Mouse (Mus musculus): Measurements from ENCODE around the gene Gm28035. TPM values are rescaled to one million over a fixed set of nuclear protein-coding genes. Genes with fewer than 3 reads are reported as not detected.

The Gm28035 gene
- polyA plus RNA-seq, 1 experiment: 0.55 TPM

- peaks cover 17% of the 10 kb centered on the region for H3K36me3 ChIP-seq (ENCODE audit: control insufficient read depth, insufficient read depth)
- H3ac ChIP-seq (ENCODE audit: control insufficient read depth, insufficient read length): no peak overlapping the region
- peaks cover 82% of the 10 kb centered on the region for H3K79me2 ChIP-seq (ENCODE audit: control insufficient read depth, insufficient read depth)
- no peak for TF ChIP-seq TCF12 (IDR thresholded peaks at IDR 0.05; ENCODE audit: insufficient read depth, poor library complexity, severe bottlenecking)
- no peak for TF ChIP-seq E2F4 (IDR thresholded peaks at IDR 0.05; ENCODE audit: insufficient read depth)
- TF ChIP-seq POLR2A (IDR thresholded peaks at IDR 0.05; ENCODE audit: insufficient read length, low read depth): no peak
- no peak for TF ChIP-seq REST (IDR thresholded peaks at IDR 0.05; ENCODE audit: insufficient read depth, insufficient read length)
- no peak for TF ChIP-seq MYOD1 (IDR thresholded peaks at IDR 0.05; ENCODE audit: control insufficient read depth in 1 of 3, insufficient read length in 2 of 3, low read depth in 2 of 3)
- TF ChIP-seq MYOG (IDR thresholded peaks at IDR 0.05; ENCODE audit: control insufficient read depth in 1 of 3, insufficient read depth in 1 of 3, insufficient read length in 2 of 3, low read depth in 2 of 3): no peak
- H3K27me3 ChIP-seq (ENCODE audit: control insufficient read depth, insufficient read depth, insufficient read length): no peaks in the 10 kb centered on the region
- no peak overlapping the region for H3K4me2 ChIP-seq (ENCODE audit: low read depth)
- no peak overlapping the region for H3K4me3 ChIP-seq
Measured at GRCm38 (mm10) chr2:30247036-30247435, 6.7 kb downstream of the Gm28035 start.

DNA sequence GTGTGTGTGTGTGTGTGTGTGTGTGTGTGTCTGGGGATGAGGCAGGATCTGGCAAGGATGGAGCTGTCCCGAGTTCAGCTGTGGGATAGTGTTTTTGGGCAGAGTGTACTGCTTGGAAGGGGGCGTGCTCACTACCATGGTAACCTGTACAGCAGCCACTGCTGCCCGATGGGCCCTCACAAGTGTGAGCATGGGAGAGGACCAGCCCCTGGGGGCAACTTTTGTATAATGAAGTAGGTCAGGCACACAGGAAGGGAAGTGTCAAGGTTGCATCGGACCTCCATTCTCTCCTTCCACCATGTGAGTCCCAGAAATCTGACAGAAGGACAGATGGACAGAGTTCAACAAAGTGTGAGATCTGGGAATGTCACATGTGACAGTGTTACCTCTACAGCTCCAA is 7.3 kb downstream of the Gm28035 start:
- H3K4me2 ChIP-seq (ENCODE audit: low read depth): no peak overlapping the region
- no peaks in the 10 kb centered on the region for H3K27me3 ChIP-seq (ENCODE audit: control insufficient read depth, insufficient read depth, insufficient read length)
- H3K4me3 ChIP-seq: no peak overlapping the region
- TF ChIP-seq MAX (IDR thresholded peaks at IDR 0.05; ENCODE audit: low read depth): no peak
- TF ChIP-seq POLR2AphosphoS2 (IDR thresholded peaks at IDR 0.05; ENCODE audit: insufficient read length, low read depth): no peak
- no peak for TF ChIP-seq SRF (IDR thresholded peaks at IDR 0.05; ENCODE audit: control insufficient read depth, insufficient read length, low read depth)
- TF ChIP-seq CEBPB (IDR thresholded peaks at IDR 0.05; ENCODE audit: insufficient read depth, poor library complexity, severe bottlenecking): no peak
- TF ChIP-seq E2F4 (IDR thresholded peaks at IDR 0.05; ENCODE audit: insufficient read depth): no peak
- no peak for TF ChIP-seq MYOD1 (IDR thresholded peaks at IDR 0.05; ENCODE audit: control insufficient read depth in 1 of 3, insufficient read length in 2 of 3, low read depth in 2 of 3)
- TF ChIP-seq TCF3 (IDR thresholded peaks at IDR 0.05; ENCODE audit: insufficient read length, low read depth): no peak
- TF ChIP-seq MYOG (IDR thresholded peaks at IDR 0.05; ENCODE audit: control insufficient read depth in 1 of 3, insufficient read depth in 1 of 3, insufficient read length in 2 of 3, low read depth in 2 of 3): no peak
- no peak for TF ChIP-seq POLR2A (IDR thresholded peaks at IDR 0.05; ENCODE audit: insufficient read length, low read depth)
- no peak for TF ChIP-seq TCF12 (IDR thresholded peaks at IDR 0.05; ENCODE audit: insufficient read depth, poor library complexity, severe bottlenecking)
- no peak for TF ChIP-seq REST (IDR thresholded peaks at IDR 0.05; ENCODE audit: insufficient read depth, insufficient read length)
- no peak for TF ChIP-seq USF1 (IDR thresholded peaks at IDR 0.05; ENCODE audit: low read depth)
- H3K36me3 ChIP-seq (ENCODE audit: control insufficient read depth, insufficient read depth): peaks cover 16% of the 10 kb centered on the region
- no peak overlapping the region for H3ac ChIP-seq (ENCODE audit: control insufficient read depth, insufficient read length)
- H3K79me2 ChIP-seq (ENCODE audit: control insufficient read depth, insufficient read depth): peaks cover 84% of the 10 kb centered on the region

DNA sequence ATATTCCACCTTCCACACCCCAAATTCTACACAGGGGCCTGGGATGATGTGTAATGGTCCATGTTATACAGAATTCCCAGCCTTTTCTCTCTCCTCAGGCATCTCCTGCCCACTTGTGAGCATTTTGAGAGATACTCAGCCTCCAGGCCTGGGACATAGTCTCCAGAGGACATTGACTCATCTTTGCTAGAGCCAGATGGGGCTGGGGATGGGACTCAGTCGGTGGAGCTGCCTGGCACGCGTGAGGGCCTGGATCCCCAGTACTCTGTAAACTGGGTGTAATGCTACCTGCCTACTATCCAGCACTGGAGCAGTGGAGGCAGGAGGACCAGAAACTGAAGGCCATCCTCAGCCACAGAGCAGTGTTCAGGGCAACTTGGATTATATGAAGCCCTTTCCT is 8.8 kb downstream of the Gm28035 start:
- TF ChIP-seq SRF (IDR thresholded peaks at IDR 0.05; ENCODE audit: control insufficient read depth, insufficient read length, low read depth) (no peak), POLR2AphosphoS2 (IDR thresholded peaks at IDR 0.05; ENCODE audit: insufficient read length, low read depth) (no peak), POLR2A (IDR thresholded peaks at IDR 0.05; ENCODE audit: insufficient read length, low read depth) (no peak), TCF3 (IDR thresholded peaks at IDR 0.05; ENCODE audit: insufficient read length, low read depth) (no peak), CEBPB (IDR thresholded peaks at IDR 0.05; ENCODE audit: insufficient read depth, poor library complexity, severe bottlenecking) (no peak), TCF12 (IDR thresholded peaks at IDR 0.05; ENCODE audit: insufficient read depth, poor library complexity, severe bottlenecking) (no peak), MAX (IDR thresholded peaks at IDR 0.05; ENCODE audit: low read depth) (no peak), MYOD1 (IDR thresholded peaks at IDR 0.05; ENCODE audit: control insufficient read depth in 1 of 3, insufficient read length in 2 of 3, low read depth in 2 of 3) (no peak), MYOG (IDR thresholded peaks at IDR 0.05; ENCODE audit: control insufficient read depth in 1 of 3, insufficient read depth in 1 of 3, insufficient read length in 2 of 3, low read depth in 2 of 3) (no peak), E2F4 (IDR thresholded peaks at IDR 0.05; ENCODE audit: insufficient read depth) (no peak), USF1 (IDR thresholded peaks at IDR 0.05; ENCODE audit: low read depth) (no peak), REST (IDR thresholded peaks at IDR 0.05; ENCODE audit: insufficient read depth, insufficient read length) (no peak)
- Histone ChIP-seq H3K36me3 (ENCODE audit: control insufficient read depth, insufficient read depth) (peaks cover 22% of the 10 kb centered on the region), H3K27me3 (ENCODE audit: control insufficient read depth, insufficient read depth, insufficient read length) (no peaks in the 10 kb centered on the region), H3K4me2 (ENCODE audit: low read depth) (no peak overlapping the region), H3ac (ENCODE audit: control insufficient read depth, insufficient read length) (no peak overlapping the region), H3K79me2 (ENCODE audit: control insufficient read depth, insufficient read depth) (peaks cover 86% of the 10 kb centered on the region), H3K4me3 (no peak overlapping the region)

DNA sequence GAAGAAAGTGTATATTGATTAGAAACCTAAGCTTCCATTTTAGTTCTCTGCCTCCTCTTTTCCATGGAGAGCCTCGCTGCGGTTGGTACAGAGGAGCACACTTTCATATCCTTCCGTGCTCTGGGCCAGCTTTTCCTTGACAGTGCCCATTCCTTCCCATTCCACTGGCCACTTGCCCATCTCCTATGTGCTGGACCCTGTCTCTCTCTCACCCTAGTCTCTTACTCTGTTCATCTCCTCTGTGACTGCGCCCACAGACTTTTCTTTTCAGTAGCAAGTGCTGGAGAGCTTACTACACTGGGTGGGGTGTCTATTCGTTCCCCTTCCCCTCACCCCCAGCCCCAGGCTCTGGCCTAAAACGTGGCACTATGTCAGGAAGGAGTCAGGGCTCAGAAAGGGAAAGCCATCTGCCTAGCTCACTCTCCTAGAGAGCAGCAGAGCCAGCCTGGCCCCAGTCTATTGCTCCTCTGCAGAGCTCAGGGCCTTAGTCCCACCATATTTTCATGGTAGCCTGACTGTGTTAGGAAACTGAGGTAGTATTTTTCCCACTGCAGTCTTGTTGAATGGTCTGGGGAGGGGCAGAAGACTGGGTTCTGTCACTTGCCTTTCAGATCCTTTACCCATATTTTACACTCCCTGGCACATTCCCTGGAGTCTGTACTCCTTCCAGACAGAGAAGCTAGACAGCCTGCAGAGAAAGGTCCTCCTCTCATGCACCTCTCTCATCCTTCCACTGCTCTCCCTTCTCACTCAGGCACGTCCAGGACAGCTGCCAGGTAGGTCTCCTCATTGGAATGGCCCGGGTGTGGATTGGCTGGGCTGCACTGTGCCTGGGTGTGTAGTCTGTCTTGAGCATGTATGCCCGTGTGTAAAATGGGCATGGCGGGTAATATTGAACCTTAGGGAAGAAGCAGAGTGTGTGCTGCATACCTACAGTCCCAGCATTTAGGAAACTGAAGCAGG is 10.1 kb downstream of the Gm28035 start:
- no peaks in the 10 kb centered on the region for H3K27me3 ChIP-seq (ENCODE audit: control insufficient read depth, insufficient read depth, insufficient read length)
- H3K4me2 ChIP-seq (ENCODE audit: low read depth): no peak overlapping the region
- H3K79me2 ChIP-seq (ENCODE audit: control insufficient read depth, insufficient read depth): peaks cover 75% of the 10 kb centered on the region
- H3K36me3 ChIP-seq (ENCODE audit: control insufficient read depth, insufficient read depth): peaks cover 26% of the 10 kb centered on the region
- H3ac ChIP-seq (ENCODE audit: control insufficient read depth, insufficient read length): no peak overlapping the region
- no peak for TF ChIP-seq MYOD1 (IDR thresholded peaks at IDR 0.05; ENCODE audit: control insufficient read depth in 1 of 3, insufficient read length in 2 of 3, low read depth in 2 of 3)
- no peak overlapping the region for H3K4me3 ChIP-seq
